Mouse (Mus musculus) small intestine, adult 2 months (tissue): Measurements from ENCODE around the gene Ube2i.

Source experiments
- CTCF ChIP-seq: fragments of 200-500 bp; IDR thresholded peaks from 2 replicates; pipeline ENCODE4 v1.5.1; 2012; ENCODE audit warnings: low read depth, mild to moderate bottlenecking, control low read depth, inconsistent platforms, low read length, moderate library complexity, mixed read lengths; ENCODE audit not compliant: insufficient replicate concordance, insufficient read length; ENCODE audit errors: extremely low read depth
- POLR2A ChIP-seq: fragments of 200-500 bp; IDR thresholded peaks from 2 replicates; pipeline ENCODE4 v1.6.1; 2012; ENCODE audit warnings: low read depth, mild to moderate bottlenecking, control low read depth, inconsistent platforms, low read length, moderate library complexity

DNA sequence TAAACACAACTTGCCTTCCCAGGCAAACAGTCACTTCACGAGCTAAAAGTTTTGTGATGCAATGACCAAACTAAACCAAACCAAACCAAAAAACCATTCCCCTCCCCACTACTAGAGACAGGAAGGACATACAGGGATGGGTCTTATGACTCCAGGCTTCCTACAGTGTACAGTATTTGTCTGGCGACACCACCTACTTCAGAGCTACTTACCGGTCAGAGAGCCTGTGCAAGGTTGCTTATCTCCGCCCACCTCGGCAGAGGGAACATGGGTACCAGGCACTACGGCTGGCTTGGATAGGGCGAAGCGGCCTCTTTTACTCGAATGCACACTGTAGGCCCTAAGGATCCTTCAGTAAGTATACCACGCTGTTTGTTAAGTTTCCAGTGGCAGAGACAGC is 2.1 kb downstream of the Ube2i start:
- TF ChIP-seq CTCF (no peak), POLR2A (no peak)
